Mouse (Mus musculus): ENCODE results near the gene Parvb.

DNA sequence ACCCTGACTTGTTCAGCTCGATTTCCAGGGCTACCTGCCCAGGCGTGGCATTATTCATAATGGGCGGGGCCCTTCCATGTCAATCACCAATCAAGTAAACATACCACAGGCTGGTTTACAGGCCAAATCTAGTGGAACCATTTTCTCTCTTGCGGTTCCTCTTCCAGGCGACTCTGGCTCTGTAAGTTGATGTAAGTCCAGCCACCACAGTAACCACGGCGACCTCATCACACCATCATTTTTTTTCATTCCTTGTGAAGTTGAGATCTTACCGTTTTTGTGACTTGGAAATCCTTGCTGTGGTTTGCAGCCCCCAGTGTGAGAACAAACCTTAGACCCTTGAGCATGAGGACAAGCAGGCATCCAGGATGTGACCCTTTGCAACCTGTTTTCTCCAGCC, 48.5 kb downstream of the Parvb start:
- no peak for TF ChIP-seq CTCF (conservative IDR thresholded peaks at IDR 0.05; ENCODE audit: low read length)
- TF ChIP-seq NANOG (IDR thresholded peaks at IDR 0.05; ENCODE audit: borderline replicate concordance, low read length) = no peak
- no peak for TF ChIP-seq POU5F1 (IDR thresholded peaks at IDR 0.05; ENCODE audit: borderline replicate concordance, low read length)
